Mouse (Mus musculus): ENCODE results near the gene Irgc1.

DNA sequence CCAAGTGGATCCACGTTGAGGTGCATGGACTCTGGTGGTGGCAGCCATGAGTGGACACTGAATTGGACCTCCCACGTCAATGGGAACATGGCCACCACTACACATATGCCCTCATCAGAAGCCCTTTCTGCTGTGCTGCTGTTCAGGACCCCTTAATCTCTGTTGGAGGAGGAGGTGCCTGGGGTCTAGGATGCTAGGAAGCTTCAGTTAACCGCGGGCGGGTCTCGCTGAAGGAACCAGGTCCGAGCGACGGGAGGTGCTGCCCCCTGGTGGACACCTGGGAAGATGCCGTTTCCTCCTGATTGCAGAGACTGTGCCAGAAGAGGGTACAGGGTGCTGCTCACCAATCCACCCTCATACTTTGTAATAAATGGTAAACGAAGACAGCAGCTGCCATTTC, 67.3 kb downstream of the Irgc1 start:
- TF ChIP-seq CTCF (IDR thresholded peaks at IDR 0.05; ENCODE audit: low read depth, low read length) (peak; percentile 71), TAL1 (conservative IDR thresholded peaks at IDR 0.05; ENCODE audit: low read depth, low read length) (no peak), GATA1 (IDR thresholded peaks at IDR 0.05; ENCODE audit: borderline replicate concordance, low read length) (no peak), GATA2 (IDR thresholded peaks at IDR 0.05; ENCODE audit: borderline replicate concordance, low read depth, low read length) (no peak), POLR2AphosphoS5 (IDR thresholded peaks at IDR 0.05; ENCODE audit: insufficient replicate concordance, low read depth, low read length) (no peak)
